Mouse (Mus musculus) urinary bladder, adult 18-20 months (tissue): ENCODE measurements around the gene Pmepa1.

Source experiments
- DNase-seq, 2 experiments: peaks; one replicate each; pipeline ENCODE4 v3.0.0; 2022; ENCODE audit warnings: low spot score in 2 of 2, mixed read lengths in 2 of 2

Gene Pmepa1

DNA sequence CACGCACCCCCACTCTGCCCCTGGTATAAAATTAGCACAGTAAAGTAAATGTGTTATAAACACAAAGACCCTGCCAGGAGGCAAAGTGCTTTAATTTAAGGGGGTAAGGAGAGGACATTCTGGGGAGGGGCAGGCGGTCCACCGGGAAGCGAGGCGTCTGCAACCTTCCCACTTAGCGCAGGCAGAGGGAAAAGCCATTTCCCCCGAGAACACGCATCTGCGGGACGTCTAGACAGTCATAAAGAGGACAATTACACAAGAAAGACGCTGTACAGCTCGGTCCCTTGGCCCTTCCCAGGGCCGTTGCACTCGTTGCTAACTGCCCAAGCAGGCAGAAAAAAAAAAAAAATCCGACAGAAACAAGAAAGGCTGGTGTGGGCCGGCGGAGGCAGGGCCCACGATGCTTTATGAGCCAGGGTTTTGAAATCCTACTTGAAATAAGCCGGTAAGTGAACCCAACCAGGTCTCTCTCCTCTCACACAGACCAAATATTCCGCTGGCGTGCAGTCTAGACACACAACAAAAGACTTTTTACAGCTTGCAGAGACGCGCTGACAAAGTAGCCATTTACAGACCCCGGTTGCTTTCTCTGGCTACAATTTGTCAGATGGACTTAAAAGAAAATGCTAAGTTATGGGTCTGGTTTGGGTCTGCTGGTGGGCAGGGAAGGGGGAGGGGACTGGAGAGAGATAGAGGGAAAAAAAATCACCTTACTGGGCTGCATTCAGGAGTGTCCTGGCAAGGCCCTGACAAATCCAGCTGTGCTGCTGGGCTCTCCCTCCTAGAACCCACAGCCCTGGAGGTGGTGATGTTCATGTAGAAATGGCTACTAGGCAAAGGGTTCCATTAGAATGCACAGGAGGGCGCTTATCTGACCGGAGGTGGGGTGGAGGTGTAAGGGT, 22.3 kb downstream of the Pmepa1 start:
- DNase-seq = peak in 1 of 2 experiments; percentile 37

DNA sequence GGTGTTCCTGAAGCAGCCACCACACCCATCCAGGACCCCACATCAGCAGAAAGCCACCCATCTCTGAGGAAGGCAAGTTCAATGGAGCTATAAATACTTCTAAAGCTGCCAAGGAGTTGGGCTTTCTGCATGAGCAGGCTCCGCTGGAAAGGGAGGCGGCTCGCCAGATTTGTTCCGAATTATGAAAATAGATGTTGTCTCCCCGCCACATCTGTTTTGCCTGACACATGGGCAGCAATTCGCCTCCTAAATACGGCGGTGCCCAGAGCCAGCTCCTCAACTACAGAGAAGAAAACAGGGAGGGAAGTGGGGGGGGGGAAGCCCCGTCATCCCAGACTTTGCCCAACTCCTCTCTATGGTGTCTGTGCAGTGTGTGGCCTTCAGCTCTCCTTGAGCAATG, 24.7 kb downstream of the Pmepa1 start:
- DNase-seq = no peak

DNA sequence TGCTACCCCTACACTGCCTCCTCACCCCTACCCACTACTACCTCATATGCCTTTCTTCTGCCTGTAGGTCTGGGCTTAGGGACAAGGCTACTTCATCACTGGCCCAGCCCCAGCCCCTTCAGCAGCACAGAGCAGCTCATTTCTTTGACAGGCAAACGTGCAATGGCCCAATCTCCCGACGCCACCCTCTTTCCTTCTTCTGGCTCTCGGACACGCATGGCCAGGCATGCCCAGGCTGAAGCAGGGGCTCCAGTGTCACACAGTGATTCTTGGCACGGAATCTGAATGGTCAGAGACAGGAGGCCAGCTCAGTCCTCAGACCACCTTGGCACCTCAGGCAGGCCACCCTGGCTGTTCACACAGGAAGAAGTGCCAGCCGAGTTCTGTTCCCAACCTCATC, 25.2 kb downstream of the Pmepa1 start:
- DNase-seq = peak in 1 of 2 experiments; percentile 32

DNA sequence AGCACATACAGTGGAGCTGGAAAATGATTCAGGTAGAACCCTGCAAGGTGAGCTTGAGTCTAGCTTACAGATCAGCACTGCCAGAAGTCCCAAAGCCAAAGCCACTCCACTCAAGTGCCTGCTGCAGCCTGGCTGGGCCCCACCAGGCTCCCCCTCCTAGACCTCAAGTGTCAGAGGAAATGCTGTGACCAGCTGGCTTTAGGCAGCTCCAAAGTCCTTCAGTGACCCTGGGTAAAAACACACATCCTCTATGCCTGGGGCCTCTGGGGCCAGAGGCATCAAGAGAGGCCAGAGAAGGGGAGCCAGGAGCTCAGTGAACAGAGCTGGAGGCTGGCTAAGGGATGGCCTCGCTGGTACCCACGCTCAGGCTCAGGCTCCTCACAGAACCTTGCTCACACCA, 25.9 kb downstream of the Pmepa1 start:
- DNase-seq = no peak

DNA sequence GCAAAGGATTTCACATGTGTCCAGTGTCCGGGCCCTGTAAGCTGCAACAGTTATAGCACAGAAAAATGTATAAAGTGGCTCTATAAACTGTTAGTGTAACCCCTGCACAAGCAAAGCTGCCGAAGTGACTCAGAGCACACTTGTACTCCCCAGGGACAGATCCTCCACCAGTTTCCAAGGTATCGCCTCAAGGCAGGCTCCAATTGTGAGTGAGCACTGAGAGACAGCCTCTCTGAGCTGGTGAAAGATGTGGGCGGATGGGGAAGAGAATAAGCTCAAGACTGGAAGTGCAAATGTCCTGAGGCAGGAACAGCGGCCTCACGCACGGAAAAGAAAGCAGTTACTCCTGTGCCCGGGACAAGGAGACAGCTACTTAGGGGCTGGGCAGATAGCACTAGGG, 26.4 kb downstream of the Pmepa1 start:
- DNase-seq = no peak

DNA sequence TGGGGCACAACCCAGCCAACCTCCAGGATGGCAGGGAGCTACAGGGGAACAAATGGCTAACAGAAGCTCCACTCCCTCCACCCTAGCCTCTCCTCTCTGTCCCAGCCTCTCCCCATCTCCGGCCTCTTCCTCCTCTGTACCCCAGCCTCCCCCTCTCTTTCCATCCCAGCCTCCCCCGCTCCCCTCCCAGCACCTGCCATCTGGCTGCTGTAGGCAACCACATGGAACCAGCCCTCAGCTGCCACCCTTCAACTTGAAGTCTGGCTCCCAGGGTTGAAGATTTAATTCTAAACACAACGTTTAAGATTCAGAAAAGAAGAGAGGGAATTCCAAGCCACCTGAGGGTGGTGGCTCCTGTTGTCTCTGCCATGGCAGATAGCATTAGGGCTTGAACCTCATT, 26.9 kb downstream of the Pmepa1 start:
- DNase-seq = no peak

DNA sequence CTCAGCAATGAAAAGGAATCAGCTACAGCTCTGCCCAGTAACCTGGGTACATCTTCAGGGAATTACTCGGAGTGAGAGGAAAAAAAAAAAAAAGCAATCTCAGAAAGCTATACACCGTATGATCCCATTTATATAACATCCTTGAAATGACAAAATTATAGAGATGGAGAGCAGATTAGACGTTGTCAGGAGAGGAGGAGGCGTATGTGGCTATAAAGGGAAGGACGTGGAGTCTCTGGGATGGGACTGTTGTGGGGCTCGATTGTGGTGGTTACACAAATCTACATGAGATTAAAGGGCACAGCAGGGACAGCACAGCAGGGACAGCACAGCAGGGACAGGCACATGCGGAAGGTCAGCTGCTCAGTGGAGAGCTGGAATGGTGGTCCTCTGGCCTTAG, 27.5 kb downstream of the Pmepa1 start:
- DNase-seq = no peak

DNA sequence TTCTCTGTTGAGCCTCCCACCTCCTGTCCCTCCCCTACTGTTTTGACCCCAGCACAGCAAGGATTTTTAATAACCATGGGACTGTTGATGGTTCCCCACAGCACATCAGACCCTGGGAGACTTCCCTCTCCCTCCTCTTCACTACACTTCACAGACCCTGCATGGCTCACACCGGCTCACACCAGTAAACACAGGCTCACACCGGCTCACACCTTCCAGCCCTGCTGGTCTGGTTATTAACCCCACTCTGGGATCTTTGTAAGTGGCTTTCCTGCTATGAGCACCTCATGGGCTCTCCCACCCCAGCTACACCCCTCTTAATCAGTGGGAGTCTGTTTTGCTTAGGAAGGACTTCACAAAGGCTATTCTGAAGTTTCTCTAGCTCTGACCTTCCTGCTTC, 28.4 kb downstream of the Pmepa1 start:
- DNase-seq = no peak

DNA sequence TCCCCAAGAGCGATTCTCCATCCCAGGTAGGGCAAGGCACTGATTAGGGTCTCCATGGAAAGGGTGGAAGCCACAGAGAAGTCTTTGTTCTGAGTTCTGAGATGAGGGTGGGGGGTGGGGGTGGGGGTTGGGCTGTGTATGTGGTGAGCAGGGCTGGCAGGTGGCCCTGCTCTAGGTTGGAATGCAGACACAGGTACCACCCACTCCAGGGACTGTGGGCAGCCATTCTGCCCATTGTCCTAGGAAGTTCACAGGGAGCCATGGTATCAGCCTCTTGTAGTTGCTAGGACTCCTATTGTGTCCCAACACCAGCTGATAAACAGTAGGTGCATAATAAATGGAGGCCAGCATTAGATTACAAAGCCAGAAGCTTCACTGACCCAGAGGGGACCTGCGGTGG, 29.1 kb downstream of the Pmepa1 start:
- DNase-seq = no peak

DNA sequence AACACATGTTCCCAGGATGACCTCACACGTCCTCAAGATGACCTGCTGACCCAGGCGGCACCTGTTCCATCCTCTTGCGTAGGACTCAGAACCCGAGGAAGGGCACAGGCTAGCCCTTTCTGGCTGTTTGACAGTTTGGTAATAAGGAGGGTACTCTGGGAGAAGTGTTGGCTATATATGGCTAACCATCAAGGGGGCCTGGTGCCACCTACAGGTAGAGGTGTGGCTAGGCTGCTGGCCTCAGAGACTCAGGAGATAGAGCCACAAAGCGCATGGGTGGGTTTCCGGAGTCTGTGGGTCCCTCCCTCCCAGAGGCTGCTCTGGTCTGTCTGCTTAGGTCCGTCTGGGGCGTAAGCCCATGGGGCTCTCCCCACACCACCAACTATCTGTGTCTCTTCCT, 29.6 kb downstream of the Pmepa1 start:
- no peak for DNase-seq

DNA sequence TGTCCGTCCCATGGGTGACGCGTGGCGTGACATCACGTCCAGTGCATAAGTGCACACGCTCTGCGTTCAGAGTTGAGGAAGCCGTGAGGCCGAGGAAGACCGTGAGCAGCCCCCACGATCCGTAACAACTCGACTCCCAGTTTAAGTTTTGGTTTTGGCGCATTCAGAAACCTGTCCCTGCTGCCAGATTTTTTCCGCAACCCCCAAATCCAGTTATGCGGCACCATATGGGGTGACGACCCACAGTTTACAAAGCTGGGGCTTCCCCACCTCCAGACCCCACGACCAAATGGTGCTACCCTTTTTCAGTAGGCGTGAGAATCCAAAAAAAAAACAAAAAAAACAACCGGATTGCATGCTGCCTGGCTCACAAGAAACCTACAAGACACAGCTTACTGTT, 31.1 kb downstream of the Pmepa1 start:
- no peak for DNase-seq

DNA sequence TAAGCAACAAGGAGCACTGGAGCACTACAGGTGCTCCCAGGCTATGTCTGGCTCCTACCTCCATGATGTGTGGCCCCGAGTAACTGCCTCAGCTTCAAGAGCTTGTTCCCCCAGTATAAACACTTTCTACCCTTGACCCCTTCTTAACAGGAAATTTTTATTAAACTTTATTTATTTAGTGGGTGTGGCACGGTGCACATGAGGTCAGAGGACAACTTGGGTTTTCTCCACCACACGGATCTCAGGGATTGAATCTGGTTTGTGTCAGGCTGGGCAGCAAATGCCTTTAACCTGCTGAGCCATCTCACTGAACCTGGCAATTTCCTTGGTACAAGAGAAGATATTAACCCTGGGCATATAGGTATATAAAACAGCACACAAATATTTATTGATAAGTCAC, 32.2 kb downstream of the Pmepa1 start:
- no peak for DNase-seq

DNA sequence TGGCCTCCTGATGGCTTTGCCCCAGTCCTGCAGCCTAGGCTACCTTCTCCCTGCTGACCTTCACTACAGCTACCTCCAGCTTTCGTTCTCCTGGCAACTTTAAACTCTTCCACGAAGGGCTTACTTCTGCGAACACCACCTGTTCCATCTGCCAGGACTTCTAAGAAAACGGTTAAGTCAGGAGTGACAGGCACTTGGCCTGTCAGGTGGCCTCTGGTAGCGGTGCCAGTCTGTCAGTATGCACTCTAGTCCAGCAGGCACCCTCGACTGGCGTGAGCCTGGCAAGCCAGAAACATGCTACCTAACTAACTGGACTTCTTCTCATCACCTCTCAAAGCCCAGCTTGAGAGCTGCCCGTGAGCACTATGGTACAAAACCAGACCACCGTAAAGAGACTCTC, 32.7 kb downstream of the Pmepa1 start:
- DNase-seq = no peak

DNA sequence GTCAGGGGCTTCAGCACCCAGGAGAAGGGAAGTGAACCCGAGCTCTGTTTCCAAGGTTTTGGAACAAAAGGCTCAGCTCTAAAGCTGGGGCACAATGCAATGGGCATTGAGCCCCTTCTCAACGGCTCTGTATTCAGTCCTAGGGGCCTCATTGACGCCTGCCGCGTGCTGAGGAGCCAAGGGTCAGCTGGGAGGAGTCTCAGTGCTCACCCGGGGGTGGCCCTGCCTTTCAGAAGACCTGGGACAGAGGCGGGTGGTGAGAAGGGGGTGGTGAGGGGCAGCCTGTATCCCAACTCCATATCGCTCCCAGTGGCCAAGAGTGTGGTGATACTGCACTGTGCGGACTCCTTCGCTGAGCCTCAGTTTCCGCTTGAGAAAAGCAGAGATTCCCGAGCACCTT, 33.5 kb downstream of the Pmepa1 start:
- no peak for DNase-seq

DNA sequence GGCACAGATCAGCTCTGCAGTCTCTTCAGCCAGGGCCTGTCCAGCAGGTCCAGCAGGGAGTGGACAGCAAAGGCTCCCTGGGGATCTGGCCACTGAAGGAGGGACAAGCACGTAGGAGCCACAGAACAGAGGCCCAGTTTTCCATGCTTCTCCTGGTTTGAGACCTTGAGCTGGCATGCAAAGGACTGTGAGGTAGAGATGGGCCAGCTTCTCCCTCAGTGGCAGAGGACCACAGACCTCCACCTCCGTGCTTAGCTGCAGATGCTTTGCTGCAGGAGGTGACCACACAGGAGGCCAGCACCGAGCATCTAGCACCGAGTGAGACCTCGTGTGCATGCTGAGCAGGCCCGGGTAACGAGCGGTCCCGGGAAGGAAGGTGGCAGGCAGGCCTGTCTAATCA, 35.6 kb downstream of the Pmepa1 start:
- no peak for DNase-seq

DNA sequence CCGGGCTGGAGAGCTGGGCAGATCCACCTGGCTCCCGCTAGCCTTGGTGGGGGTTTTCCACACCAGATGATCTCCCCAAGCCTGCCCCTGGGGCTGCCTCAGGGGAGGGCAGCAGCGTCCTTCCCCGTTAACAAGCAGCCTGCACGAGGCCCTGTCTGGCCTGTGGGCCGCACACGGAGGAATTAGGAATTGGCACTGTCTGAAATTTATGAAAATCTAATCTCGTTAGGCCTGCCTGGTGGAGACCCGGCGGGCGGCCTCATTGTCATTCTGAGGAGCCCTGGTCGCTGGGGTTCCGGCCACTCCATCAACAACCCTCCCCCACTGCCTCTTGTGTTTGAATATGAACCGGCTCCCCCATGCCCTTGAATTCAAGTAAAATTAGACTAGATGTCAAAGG, 37.8 kb downstream of the Pmepa1 start:
- no peak for DNase-seq

DNA sequence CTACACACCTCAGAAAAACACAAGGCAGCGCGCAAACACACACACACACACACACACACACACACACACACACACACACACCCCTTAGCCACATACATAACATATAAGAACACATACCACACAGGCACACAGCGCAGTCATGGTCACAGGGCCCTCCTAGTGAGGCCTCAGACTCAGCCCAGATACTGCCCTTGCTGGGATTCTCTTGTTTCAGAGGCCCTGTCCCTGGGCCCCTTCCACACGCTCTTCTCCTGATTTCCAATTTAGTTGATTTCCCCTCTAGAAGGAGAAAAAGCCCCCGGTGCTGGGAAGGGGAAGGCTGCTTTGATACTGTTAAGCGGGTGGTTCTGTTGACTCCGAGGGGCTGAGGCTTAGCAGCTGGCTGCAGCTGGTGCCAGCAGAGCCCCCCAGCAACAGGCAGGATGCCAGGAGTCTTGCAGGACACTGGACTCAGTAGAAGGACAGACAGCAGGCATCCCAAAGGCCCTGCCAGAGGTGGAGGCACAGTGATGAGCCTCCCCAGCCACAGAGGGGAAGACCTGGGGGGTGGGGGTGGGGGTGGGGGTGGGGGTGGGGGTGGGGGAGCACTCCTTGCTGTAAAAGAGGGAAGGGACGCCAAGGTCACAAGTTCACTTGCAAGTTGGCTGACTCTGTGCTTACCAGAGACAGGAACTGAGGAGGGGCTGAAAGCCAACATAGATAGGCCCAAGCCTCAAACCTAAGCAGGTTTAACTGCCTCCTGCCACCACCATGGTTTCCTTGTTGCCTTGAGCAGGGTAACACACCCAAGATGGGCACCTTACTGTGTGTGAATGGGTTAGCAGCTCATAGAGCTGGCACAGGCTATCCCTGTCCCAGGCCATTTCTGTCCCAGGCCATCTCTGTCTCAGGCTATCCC, 40.6 kb downstream of the Pmepa1 start:
- DNase-seq = no peak

DNA sequence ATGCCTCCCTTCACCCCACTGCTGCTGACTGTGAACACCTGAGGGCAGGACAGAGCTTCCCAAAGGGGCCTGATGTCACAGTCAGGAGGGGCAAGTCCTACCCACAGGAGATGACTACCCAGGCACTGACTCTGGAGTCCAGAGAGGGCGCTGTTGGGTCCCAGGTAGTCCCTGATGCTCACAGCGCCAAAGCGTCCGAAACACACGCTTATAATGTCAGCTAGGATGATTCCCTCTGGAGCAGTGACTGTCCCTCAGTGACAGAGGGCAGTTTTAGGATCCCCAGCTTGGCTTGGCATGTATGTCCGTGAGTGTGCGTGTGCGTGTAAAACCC, 43.6 kb downstream of the Pmepa1 start:
- no peak for DNase-seq

DNA sequence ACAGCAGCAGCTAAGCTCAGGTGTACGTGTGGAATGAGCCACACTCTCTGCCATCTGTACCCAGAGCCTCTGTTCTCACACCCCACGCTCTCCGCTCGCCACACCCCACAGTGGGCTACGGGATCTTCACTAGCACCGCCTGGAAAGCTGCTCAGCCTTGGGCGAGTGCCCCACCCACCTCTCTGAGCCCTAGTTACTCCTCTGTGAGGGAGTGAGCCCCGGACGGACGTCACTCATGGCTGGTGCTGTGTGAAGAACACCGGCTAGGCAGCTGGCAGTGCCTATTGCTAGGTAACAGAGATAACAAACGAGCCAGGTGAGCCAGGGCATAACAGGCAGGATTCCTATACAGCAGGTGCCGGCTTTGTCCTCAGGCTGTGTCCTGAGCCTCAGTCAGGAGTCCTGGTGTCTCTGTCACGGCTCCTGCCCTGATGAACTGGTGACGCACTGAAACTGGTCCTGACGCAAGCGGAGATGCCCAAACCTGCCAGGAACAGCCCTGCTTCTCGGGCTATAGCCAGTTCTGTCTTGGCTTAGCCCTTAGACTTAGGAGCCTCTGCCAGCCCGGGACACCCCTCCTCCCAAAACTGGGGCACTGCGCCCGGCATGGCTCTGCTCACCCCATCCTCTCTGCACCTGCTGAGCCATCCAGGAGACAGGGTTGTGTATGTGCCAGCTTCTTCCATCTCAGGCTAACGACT, 44.1 kb downstream of the Pmepa1 start:
- DNase-seq = no peak

DNA sequence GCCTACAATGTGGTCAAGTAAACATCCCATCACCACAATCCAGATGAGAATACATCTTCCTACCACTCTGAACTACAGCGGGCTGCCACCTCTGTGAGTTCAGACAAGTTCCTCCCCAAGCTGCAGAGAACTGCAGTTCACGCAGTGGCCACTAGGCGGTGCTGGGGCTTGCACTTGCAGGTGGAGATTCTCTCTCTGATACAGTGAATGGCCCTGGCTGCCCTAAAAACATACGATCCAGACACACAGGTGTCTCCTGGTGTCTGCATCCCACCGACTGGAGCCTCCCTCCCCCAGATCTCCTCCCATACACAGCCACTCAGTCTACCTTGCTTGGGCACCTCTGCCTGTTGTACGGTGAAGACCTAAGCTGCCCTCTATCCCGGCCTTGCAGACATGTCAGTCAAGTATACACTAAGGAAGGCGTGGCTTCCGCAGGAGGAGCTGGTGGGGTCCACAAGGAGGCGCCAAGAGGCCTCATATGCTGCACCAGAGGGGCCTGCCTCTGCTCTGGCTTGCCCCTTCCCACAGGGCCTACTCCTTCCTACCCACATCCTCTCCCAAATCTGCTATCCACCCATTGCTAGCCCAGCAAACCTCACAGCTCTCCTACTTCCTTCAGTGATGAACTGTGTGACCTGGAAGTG, 46.6 kb downstream of the Pmepa1 start:
- DNase-seq = peak; percentile 83 to 95

DNA sequence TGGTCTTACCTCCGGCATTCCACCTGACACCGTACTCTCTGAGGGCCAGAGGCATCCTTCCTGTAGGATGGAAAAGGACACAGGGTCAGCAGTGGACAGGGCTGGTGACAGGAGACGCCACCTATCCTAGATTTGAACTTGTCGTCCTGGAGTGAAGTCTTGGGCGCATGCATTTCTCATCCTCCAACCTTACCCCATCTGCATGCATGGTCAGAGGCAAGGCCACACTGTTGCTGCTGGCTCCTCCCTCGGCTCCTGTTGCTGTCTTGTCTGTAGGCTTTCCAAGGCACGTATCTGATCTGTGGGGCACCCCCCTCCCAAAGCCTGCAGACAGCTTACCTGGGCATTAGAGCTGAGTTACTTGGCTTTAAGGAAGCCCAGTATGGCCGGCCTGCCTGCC, 47.8 kb downstream of the Pmepa1 start:
- no peak for DNase-seq

DNA sequence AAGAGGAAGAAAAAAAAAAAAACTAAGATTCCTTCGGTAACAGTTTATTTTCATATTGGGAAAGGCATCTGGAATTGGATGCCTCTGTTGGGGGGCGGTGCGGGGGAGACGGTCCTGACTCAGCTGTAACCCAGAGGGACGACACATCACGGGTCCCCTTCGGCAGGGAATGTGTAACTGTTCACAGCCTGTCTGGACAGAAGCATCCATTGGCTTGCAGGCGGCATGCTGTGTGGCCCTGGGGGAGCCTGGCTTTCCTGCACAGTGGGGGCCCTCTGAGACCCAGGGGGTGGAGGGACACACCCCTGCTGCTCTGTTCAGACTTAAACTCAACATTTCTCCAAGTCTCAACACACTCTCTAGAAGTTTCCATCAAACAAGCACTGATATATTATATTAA, 49.5 kb downstream of the Pmepa1 start:
- no peak for DNase-seq
